Mouse (Mus musculus) intestine, embryonic 15.5 days (tissue): ENCODE data around the gene Camta1. TPM values are rescaled to one million over a fixed set of nuclear protein-coding genes. Genes with fewer than 3 reads are reported as not detected.

Experiments
- ATAC-seq: fragments of 200-750 bp; cut with Nextera tagmentation; 2 replicates; pipeline ENCODE4 v1.8.0; 2017; ENCODE audit warnings: moderate TSS enrichment, moderate library complexity
- H3K27ac ChIP-seq: fragments of 300-500 bp; sonication (generic); 2 replicates; pipeline ENCODE4 v1.5.1; 2015; ENCODE audit warnings: mild to moderate bottlenecking, inconsistent platforms
- H3K27me3 ChIP-seq: fragments of 300-500 bp; sonication (generic); replicated peaks from 2 replicates; pipeline ENCODE4 v1.6.1; 2015; ENCODE audit warnings: inconsistent platforms
- H3K36me3 ChIP-seq: fragments of 300-500 bp; sonication (generic); 2 replicates; pipeline ENCODE4 v1.6.1; 2015; ENCODE audit warnings: inconsistent platforms
- H3K4me1 ChIP-seq: fragments of 300-500 bp; sonication (generic); replicated peaks from 2 replicates; pipeline ENCODE4 v1.6.1; 2015; ENCODE audit warnings: inconsistent platforms
- H3K4me2 ChIP-seq: fragments of 300-500 bp; sonication (generic); replicated peaks from 2 replicates; pipeline ENCODE4 v1.6.1; 2015; ENCODE audit warnings: mild to moderate bottlenecking, inconsistent platforms
- H3K4me3 ChIP-seq: fragments of 300-500 bp; sonication (generic); replicated peaks from 2 replicates; pipeline ENCODE4 v1.5.1; 2015; ENCODE audit warnings: inconsistent platforms
- H3K9ac ChIP-seq: fragments of 300-500 bp; sonication (generic); 2 replicates; pipeline ENCODE4 v1.6.1; 2015; ENCODE audit warnings: inconsistent platforms
- H3K9me3 ChIP-seq: fragments of 300-500 bp; sonication (generic); 2 replicates; pipeline ENCODE4 v1.6.1; 2016; ENCODE audit warnings: inconsistent platforms
- WGBS: fragments of 180-500 bp; shearing (Covaris S2); methylation state at CpG from one replicate; pipeline ENCODE4 v1.1.7; 2015; 5-methylcytosine and 5-hydroxymethylcytosine counted together
- polyA plus RNA-seq: library from polyadenylated mRNA; unstranded; fragments of >200 nt; fragmentation: Nextera tagmentation; extraction: Ambion mirVana; gene quantifications from 2 replicates; pipeline ENCODE4 v1.2.1, GENCODE M21; 2015

Gene Camta1
- polyA plus RNA-seq, 1 experiment from 2014 or later = 75.7 TPM

DNA sequence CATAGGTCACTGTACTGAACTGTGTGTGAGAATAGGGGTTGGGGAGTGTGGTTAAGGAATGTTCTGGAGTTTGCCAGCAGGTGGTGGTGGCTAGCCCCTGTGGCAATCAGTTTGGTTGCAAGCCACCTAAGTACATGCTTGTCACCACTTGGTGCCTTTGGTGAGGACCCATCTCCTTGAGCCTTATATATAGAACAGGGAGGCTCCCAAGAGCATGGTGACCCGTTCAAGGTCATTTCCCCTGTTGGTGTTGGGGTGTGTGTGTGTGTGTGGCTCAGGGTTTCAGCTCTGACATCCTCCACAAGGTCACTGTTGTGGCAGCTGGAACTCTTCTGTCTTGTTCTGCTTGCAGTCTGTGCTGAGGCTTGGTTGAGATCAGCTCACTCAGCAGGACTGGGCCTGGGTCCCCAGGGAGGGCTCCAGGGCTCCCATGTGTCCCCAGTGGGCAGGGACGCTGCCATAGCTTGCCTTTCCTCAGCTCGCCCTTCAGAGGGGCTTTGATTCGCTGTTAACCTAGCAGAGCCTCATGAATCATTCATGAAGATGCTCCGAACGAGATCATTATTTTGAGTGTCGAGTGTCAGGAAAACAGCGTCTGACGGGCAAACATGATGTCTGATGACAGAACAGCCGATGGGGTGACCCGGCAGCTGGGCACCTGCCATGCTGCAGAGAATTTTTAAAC is 667.5 kb downstream of the Camta1 start:
- WGBS = 55% methylated on average over 11 of the region's 11 CpGs
- no peak overlapping the region for H3K4me3 ChIP-seq

DNA sequence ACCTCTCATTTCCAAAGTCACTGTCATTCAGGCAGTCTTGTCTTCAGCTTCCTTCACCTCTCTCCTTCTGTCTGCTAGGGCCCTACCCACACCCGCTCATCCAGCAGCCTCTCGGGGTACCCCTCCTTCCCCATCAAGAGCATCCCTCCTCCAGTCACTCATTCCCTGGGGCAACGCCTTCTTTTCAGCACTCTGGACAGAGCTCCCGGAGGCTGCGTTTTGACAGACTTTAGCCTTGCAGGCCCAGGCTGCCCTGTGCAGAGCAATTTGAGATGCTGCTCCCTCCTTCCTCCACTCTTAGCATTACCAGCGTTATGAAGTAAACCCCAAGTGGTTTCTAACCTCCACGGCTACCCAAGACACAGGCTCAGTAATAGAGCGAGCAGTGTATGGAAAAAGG is 675.2 kb downstream of the Camta1 start:
- Histone ChIP-seq H3K9me3 (no peaks in the 10 kb centered on the region), H3K36me3 (no peaks in the 10 kb centered on the region), H3K27ac (no peak overlapping the region), H3K4me2 (no peak overlapping the region), H3K27me3 (peaks cover 3% of the 10 kb centered on the region; the same call in 1 of the 2 replicates), H3K4me3 (no peak overlapping the region), H3K4me1 (peaks cover 2% of the 10 kb centered on the region; the same call in 1 of the 2 replicates), H3K9ac (no peak overlapping the region)
- 10% methylated on average over 8 of the region's 8 CpGs for WGBS
- ATAC-seq = peak; percentile 63

More for the DNA sequence above, 667.5 kb downstream of the Camta1 start:
- no peaks in the 10 kb centered on the region for H3K9me3 ChIP-seq
- ATAC-seq = no peak
- no peaks in the 10 kb centered on the region for H3K4me1 ChIP-seq
- no peak overlapping the region for H3K9ac ChIP-seq
- no peak overlapping the region for H3K27ac ChIP-seq
- no peaks in the 10 kb centered on the region for H3K36me3 ChIP-seq
- no peaks in the 10 kb centered on the region for H3K27me3 ChIP-seq
- no peak overlapping the region for H3K4me2 ChIP-seq

DNA sequence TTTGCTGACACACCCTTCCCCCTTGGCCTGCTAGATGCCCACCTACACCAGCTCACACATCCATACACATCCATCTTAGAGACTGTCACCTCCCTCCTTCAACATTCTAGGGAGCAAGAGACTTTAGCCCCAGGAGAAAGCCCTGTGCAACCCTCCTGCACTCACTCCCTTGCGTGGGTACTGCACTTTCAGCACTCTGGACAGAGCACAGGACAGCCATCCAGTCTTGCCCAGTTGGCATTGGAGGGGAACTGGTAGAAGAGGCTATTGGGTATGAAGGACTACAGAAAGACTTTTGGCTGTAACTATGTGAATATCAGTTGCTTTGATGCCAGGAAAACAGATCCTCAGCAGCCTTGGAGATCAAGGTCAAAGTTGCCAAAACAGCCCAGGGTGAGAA is 675.9 kb downstream of the Camta1 start:
- H3K36me3 ChIP-seq = no peaks in the 10 kb centered on the region
- H3K9ac ChIP-seq = no peak overlapping the region
- no peak overlapping the region for H3K4me3 ChIP-seq
- H3K4me1 ChIP-seq = peaks cover 7% of the 10 kb centered on the region
- no peak for ATAC-seq
- no peak overlapping the region for H3K27ac ChIP-seq
- WGBS = 17% methylated on average over 1 of the region's 1 CpGs
- no peak overlapping the region for H3K4me2 ChIP-seq
- H3K27me3 ChIP-seq = peaks cover 3% of the 10 kb centered on the region; the same call in 1 of the 2 replicates
- H3K9me3 ChIP-seq = no peaks in the 10 kb centered on the region

DNA sequence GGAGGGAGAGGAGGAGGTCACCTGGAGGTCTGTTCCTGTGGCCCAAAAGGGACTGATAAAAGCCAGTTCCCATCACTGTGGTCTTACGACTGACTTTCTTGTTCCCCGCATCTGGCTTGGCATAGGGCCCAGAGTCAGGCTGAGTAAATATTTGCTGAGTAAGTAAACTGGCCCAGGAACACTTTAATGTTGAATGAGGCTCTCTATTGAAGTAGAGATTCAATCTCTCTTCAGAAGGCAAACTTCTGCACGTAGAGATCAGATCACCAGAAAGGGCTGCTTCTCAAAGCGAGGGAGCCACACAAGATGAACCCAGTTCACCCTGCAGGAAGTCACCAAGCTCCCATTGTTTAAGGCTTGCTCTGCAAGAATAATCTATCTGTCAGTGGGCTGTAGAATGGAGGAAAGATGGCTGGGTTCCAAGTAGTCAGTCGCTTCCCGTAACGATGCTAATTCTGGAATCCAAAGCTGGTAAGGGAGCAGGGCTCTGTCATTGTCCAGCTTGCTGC is 681.2 kb downstream of the Camta1 start:
- Histone ChIP-seq H3K27me3 (peaks cover 3% of the 10 kb centered on the region; the same call in 1 of the 2 replicates), H3K9me3 (no peaks in the 10 kb centered on the region), H3K36me3 (no peaks in the 10 kb centered on the region), H3K4me3 (no peak overlapping the region), H3K9ac (no peak overlapping the region), H3K4me1 (peaks cover 25% of the 10 kb centered on the region), H3K27ac (peak overlapping the region; percentile 42; the same call in 1 of the 2 replicates), H3K4me2 (peak overlapping the region; percentile 4; the same call in 1 of the 2 replicates)
- WGBS = 5% methylated on average over 7 of the region's 7 CpGs
- ATAC-seq = peak; percentile 89

DNA sequence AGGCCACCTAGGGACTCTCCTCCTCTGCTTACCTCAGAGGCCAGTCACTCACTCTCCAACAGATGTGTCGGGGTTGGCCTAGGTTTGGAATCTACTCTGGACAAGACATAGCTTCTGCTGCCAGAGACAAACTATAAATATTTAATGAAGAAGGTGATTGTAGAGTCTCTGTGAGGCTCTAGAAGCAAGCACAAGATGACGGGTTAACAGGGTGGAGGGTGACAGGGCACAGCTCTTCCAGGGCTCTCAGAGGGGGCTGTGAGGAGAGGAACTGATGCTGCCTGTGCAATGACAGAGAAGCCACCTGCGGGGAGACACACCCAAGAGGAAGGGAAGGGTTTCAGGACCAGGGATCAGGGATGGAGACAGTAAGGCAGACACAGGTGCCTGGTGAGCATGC is 682.0 kb downstream of the Camta1 start:
- Histone ChIP-seq H3K4me3 (no peak overlapping the region), H3K27ac (peak overlapping the region; percentile 70), H3K9ac (no peak overlapping the region), H3K4me2 (no peak overlapping the region; the same call in 1 of the 2 replicates), H3K36me3 (no peaks in the 10 kb centered on the region), H3K27me3 (peaks cover 3% of the 10 kb centered on the region; the same call in 1 of the 2 replicates), H3K9me3 (no peaks in the 10 kb centered on the region), H3K4me1 (peaks cover 25% of the 10 kb centered on the region)
- ATAC-seq = no peak
- WGBS = 33% methylated on average over 3 of the region's 3 CpGs

DNA sequence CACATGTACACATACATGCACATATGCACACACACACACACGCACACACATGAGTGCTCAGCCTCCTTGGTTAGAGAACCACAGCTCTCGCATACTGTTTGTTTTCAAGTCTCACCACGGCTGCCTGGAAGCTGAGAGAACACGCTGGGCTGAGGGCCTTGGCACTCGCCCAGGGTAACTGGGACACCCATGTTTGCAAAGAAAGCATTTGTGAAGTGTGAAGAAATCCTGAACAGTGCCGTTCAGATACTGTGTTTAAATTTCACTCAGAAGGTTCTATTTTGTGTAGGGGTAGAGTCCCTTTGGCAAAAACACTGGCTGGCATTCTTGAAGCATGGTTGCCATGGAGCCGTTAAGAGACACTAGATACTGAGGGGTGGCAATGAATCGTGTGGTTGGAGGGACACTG is 682.7 kb downstream of the Camta1 start:
- H3K4me2 ChIP-seq = no peak overlapping the region

DNA sequence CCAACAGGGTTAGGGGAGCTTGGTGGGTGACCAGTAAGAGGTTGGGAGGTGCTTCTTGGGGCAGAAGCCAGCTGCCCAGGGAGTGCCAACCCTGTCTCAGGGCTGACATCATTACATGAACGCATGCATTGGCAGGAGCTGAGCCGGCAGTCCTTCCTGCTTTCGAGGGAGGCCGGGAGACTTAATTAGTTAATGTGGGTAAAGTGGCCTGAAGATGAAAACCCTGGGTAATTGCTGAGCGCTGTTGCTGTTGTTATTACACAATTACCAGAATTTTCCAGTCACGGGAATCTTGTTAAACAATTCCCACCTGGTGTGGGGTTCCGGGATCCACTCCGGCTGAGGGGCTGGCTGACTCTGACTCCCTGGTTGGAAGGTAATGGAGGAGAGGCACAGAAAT is 689.1 kb downstream of the Camta1 start:
- Histone ChIP-seq H3K9me3 (no peaks in the 10 kb centered on the region), H3K4me3 (no peak overlapping the region), H3K4me1 (peaks cover 18% of the 10 kb centered on the region), H3K4me2 (no peak overlapping the region), H3K27me3 (0 out of 2 replicates have a peak, but pooled peaks cover 3% of the 10 kb centered on the region), H3K27ac (no peak overlapping the region), H3K36me3 (no peaks in the 10 kb centered on the region), H3K9ac (no peak overlapping the region)
- WGBS = 61% methylated on average over 8 of the region's 8 CpGs
- no peak for ATAC-seq

More for the DNA sequence above, 682.7 kb downstream of the Camta1 start:
- Histone ChIP-seq H3K36me3 (no peaks in the 10 kb centered on the region), H3K27me3 (peaks cover 6% of the 10 kb centered on the region; the same call in 1 of the 2 replicates), H3K27ac (0 out of 2 replicates have a peak overlapping the region, but pooled peaks have one; percentile 70), H3K9me3 (no peaks in the 10 kb centered on the region), H3K4me1 (peaks cover 25% of the 10 kb centered on the region), H3K9ac (no peak overlapping the region), H3K4me3 (no peak overlapping the region)
- ATAC-seq = no peak
- 46% methylated on average over 8 of the region's 8 CpGs for WGBS

DNA sequence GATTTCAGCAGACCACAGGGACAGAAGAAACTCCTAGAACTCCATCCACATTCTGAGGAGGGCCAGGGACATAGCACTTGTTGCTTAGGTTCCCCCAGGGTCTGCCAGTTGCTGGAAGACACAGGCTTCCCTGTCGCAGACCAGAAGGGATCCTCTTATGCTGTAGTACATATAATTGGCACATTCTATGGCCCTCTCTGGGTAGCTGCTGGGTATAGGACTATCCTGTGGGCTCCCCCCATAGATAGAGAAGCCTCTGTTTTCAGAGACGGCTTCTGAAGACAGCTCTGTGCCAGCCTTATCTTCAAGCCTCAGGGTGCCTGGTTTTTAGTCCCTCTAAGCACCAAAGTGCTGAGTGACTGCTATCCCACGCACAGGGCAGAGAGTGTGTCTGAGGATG is 690.6 kb downstream of the Camta1 start:
- no peak overlapping the region for H3K27ac ChIP-seq
- H3K4me1 ChIP-seq = peaks cover 18% of the 10 kb centered on the region
- H3K27me3 ChIP-seq = 0 out of 2 replicates have a peak, but pooled peaks cover 3% of the 10 kb centered on the region
- WGBS = 52% methylated on average over 3 of the region's 3 CpGs
- no peak overlapping the region for H3K9ac ChIP-seq
- H3K36me3 ChIP-seq = no peaks in the 10 kb centered on the region
- H3K4me2 ChIP-seq = peak overlapping the region; percentile 50; the same call in 1 of the 2 replicates
- H3K4me3 ChIP-seq = no peak overlapping the region
- no peaks in the 10 kb centered on the region for H3K9me3 ChIP-seq
- peak; percentile 23; the same call in 1 of the 2 replicates for ATAC-seq

DNA sequence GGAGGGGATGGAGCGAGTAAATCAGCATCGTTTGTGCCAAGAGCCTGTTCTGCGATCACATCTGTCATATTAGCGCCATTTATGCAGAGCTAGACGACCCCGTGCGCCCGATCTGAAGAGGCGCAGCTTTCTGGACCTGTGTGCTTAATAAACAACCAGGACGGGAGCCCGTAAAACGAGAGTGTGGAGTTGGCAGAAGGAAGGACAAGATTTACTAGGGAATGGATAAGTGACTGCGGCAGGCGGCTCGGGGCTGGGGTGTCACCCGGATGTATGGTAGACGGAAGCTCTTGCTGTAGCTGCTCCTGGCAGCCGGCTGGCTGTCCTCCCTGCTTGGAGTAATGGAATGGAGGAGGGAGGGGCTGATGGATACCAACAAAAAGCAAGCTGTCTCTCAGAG is 691.0 kb downstream of the Camta1 start:
- Histone ChIP-seq H3K4me2 (peak overlapping the region; percentile 50), H3K36me3 (no peaks in the 10 kb centered on the region), H3K4me1 (peaks cover 20% of the 10 kb centered on the region), H3K9me3 (no peaks in the 10 kb centered on the region), H3K27me3 (peaks cover 3% of the 10 kb centered on the region; the same call in 1 of the 2 replicates), H3K4me3 (peak overlapping the region; percentile 19; the same call in 1 of the 2 replicates), H3K9ac (no peak overlapping the region), H3K27ac (no peak overlapping the region)
- peak; percentile 55 for ATAC-seq
- WGBS = 23% methylated on average over 18 of the region's 18 CpGs

DNA sequence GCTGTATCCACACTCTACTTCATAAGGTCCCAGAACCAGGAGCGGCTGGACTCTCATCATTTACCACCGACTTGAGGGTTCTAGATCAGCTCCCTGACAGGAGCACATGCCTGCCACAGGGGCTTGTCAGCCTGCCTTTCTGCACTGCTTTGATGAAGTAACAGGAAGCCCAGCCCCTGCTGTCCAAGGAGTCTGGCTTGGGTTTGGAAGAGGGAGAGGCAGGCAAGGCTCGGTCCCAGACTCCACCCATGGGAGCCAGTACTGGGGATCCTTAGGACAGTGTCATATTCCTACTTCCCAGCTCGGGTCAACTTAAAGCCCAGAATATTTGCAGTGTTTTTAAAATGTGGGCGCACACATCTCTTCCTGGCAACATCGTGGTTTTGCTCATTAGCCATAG is 694.7 kb downstream of the Camta1 start:
- peaks cover 23% of the 10 kb centered on the region for H3K4me1 ChIP-seq
- no peaks in the 10 kb centered on the region for H3K9me3 ChIP-seq
- no peak for ATAC-seq
- H3K9ac ChIP-seq = no peak overlapping the region
- H3K4me3 ChIP-seq = no peak overlapping the region
- no peak overlapping the region for H3K27ac ChIP-seq
- no peak overlapping the region for H3K4me2 ChIP-seq
- H3K36me3 ChIP-seq = no peaks in the 10 kb centered on the region
- 84% methylated on average over 6 of the region's 6 CpGs for WGBS
- no peaks in the 10 kb centered on the region; the same call in 1 of the 2 replicates for H3K27me3 ChIP-seq

DNA sequence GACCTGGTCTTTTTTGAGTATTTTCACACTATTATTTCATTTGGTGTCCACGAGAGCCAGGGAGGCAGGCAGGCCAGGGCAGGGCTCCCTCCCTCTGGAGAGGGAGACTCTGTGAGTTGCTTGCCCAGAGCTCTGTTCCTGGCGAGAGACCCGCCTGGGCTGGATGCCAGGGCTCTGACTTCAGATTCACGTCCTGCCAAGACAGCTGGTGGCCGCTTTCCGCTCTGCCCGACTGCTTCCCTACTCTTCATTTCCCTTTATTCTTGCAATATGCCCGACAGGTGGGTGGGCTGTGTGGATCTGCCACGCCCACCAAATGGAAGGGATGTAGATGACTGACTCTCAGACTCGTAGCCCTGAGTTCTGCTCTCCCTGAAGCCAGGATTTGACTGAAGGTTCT is 696.1 kb downstream of the Camta1 start:
- 11% methylated on average over 10 of the region's 10 CpGs for WGBS
- Histone ChIP-seq H3K36me3 (no peaks in the 10 kb centered on the region), H3K4me2 (no peak overlapping the region), H3K4me3 (no peak overlapping the region), H3K27me3 (no peaks in the 10 kb centered on the region; the same call in 1 of the 2 replicates), H3K4me1 (peaks cover 13% of the 10 kb centered on the region), H3K9ac (no peak overlapping the region), H3K9me3 (no peaks in the 10 kb centered on the region), H3K27ac (no peak overlapping the region)
- no peak for ATAC-seq

DNA sequence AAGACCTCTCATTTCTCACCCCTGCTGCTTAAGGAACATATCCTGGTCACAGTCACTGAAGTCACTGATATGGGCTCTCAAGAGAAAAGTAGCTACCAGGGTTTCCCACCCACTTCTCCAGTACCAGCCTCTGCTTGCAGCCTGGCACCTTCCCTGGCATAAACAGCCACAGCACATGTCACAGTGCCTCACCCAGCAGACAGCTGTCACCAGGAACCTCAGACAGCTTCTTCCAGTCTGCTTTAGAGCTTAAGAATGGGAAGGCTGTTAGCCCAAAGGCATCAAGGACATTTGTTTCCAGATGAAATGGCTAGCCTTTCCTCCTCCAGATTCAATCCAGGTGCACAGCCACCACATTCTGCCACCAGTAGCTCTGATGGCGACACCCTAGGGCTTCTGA is 697.4 kb downstream of the Camta1 start:
- H3K36me3 ChIP-seq = no peaks in the 10 kb centered on the region
- WGBS = 89% methylated on average over 1 of the region's 1 CpGs
- H3K4me3 ChIP-seq = no peak overlapping the region
- H3K4me2 ChIP-seq = no peak overlapping the region
- no peak for ATAC-seq
- no peaks in the 10 kb centered on the region; the same call in 1 of the 2 replicates for H3K27me3 ChIP-seq
- no peaks in the 10 kb centered on the region for H3K9me3 ChIP-seq
- no peak overlapping the region for H3K27ac ChIP-seq
- no peak overlapping the region for H3K9ac ChIP-seq
- H3K4me1 ChIP-seq = 0 out of 2 replicates have a peak, but pooled peaks cover 5% of the 10 kb centered on the region
